Mouse (Mus musculus) stomach, embryonic 15.5 days (tissue): ENCODE measurements around the gene Gm9049. TPM values are rescaled to one million over a fixed set of nuclear protein-coding genes. Genes with fewer than 3 reads are reported as not detected.

Experiments
- polyA plus RNA-seq: library from polyadenylated mRNA; unstranded; fragments of >200 nt; fragmentation: Nextera tagmentation; extraction: Ambion mirVana; gene quantifications from 2 replicates; pipeline ENCODE4 v1.2.1, GENCODE M21; 2015

Gene Gm9049
- polyA plus RNA-seq, 1 experiment from 2014 or later, result 0.30 TPM

Other genes with a start within 250 kb of the Gm9049 start
- gene Mdm1, start 212.3 kb downstream of the Gm9049 start, polyA plus RNA-seq, result 17.5 and 18.0 TPM in 2 replicates
- not detected in 2 replicates for gene Il22, start 149.2 kb downstream of the Gm9049 start, polyA plus RNA-seq
- 0.13 TPM in 1 of 2 replicates, not detected in the other for gene Gm32717, start 113.3 kb downstream of the Gm9049 start, polyA plus RNA-seq
- gene Gm32802, start 95.4 kb downstream of the Gm9049 start, polyA plus RNA-seq, result 0.13 TPM in 1 of 2 replicates, not detected in the other
- not detected in 2 replicates for gene Iltifb, start 59.1 kb downstream of the Gm9049 start, polyA plus RNA-seq
- 0.05 TPM in 1 of 2 replicates, not detected in the other for gene Gm9040, start 27.1 kb downstream of the Gm9049 start, polyA plus RNA-seq
- gene Gm9044, start 21.7 kb downstream of the Gm9049 start, polyA plus RNA-seq, result 0.05 TPM in 1 of 2 replicates, not detected in the other
- gene Gm9045, start 16.3 kb downstream of the Gm9049 start, polyA plus RNA-seq, result 0.09 and 0.30 TPM in 2 replicates
- gene Gm9046, start 10.8 kb downstream of the Gm9049 start, polyA plus RNA-seq, result not detected in 2 replicates
- 0.05 TPM in 1 of 2 replicates, not detected in the other for gene Gm9048, start 5.4 kb downstream of the Gm9049 start, polyA plus RNA-seq
- not detected in 2 replicates for gene Ifng, start 86.9 kb upstream of the Gm9049 start, polyA plus RNA-seq